Mouse (Mus musculus) Patski (cell line): ENCODE data around the gene Def8. TPM values are rescaled to one million over a fixed set of nuclear protein-coding genes. Genes with fewer than 3 reads are reported as not detected.
"Not testable (repeated sequence)": the region's sequence is repeated elsewhere in the genome, so short reads cannot be mapped to it uniquely, and the experiment has no call there.

Source experiments
- ATAC-seq: fragments of 100-300 bp; one replicate; pipeline ENCODE4 v1.8.0; 2021
- CTCF ChIA-PET: fragments of 350-600 bp; sonication (Branson Sonifier 250); formaldehyde crosslinking; loops from one replicate; lab custom pipeline; 2022; ENCODE audit warnings: inconsistent platforms; lab: Charles Lee
- POLR2A ChIA-PET: fragments of 350-600 bp; sonication (Branson Sonifier 250); formaldehyde crosslinking; loops from one replicate; lab custom pipeline; 2022; ENCODE audit warnings: antibody characterized with exemption, inconsistent platforms; lab: Charles Lee
- DNase-seq: peaks from one replicate; pipeline ENCODE4 v3.0.0-alpha.2; 2011; ENCODE audit warnings: low read depth, low spot score
- H3K27me3 ChIP-seq: fragments of 371-371 bp; one replicate; pipeline ENCODE4 v1.5.1; 2021
- CTCF ChIP-seq: fragments of 100-300 bp; IDR thresholded peaks from one replicate; pipeline ENCODE4 v1.5.1; 2021
- in situ Hi-C: fragments of 300-500 bp; cut with MboI; formaldehyde crosslinking; loops from 3 replicates; pipeline ENCODE4 v1.11.1; 2018; ENCODE audit warnings: low pct_unique_long_range_greater_than_20kb, mixed read lengths
- polyA plus RNA-seq: library from polyadenylated mRNA; unstranded; gene quantifications from one replicate; pipeline ENCODE4 v1.2.3, GENCODE M21; 2021

The Def8 gene
- polyA plus RNA-seq, 1 experiment from 2014 or later: 38.9 TPM

- ATAC-seq: no peak
- no peaks in the 10 kb centered on the region for H3K27me3 ChIP-seq
- ChIA-PET CTCF (no interaction called here), POLR2A (no interaction called here)
- TF ChIP-seq CTCF: no peak
- in situ Hi-C loops: no loop called here
- no peak for DNase-seq
Measured at GRCm38 (mm10) chr8:123411781-123412327, 11.5 kb upstream of the Def8 start.

- no peaks in the 10 kb centered on the region for H3K27me3 ChIP-seq
- POLR2A ChIA-PET: no interaction called here
- in situ Hi-C loops: no loop called here
- no peak for TF ChIP-seq CTCF
- ATAC-seq: no peak
- DNase-seq: no peak
- CTCF ChIA-PET: no interaction called here
Measured at GRCm38 (mm10) chr8:123412560-123413170, 10.7 kb upstream of the Def8 start.

- H3K27me3 ChIP-seq: no peaks in the 10 kb centered on the region
- ATAC-seq (no peak), DNase-seq (no peak)
- CTCF ChIA-PET: no interaction called here
- POLR2A ChIA-PET: no interaction called here
- TF ChIP-seq CTCF: no peak
- in situ Hi-C loops: no loop called here
Measured at GRCm38 (mm10) chr8:123414255-123414654, 9.1 kb upstream of the Def8 start.

GRCm38 (mm10) chr8:123414997-123415696 lies 8.2 kb upstream of the Def8 start:
- in situ Hi-C loops, ATAC-seq, CTCF ChIA-PET, DNase-seq, POLR2A ChIA-PET, H3K27me3 ChIP-seq: not testable (repeated sequence)

- ATAC-seq: no peak
Measured at GRCm38 (mm10) chr8:123415967-123416943, 7.1 kb upstream of the Def8 start.

GRCm38 (mm10) chr8:123416944-123417555 lies 6.3 kb upstream of the Def8 start:
- ChIA-PET CTCF (no interaction called here), POLR2A (no interaction called here)
- no peaks in the 10 kb centered on the region for H3K27me3 ChIP-seq
- ATAC-seq (no peak), DNase-seq (no peak)
- no peak for TF ChIP-seq CTCF
- in situ Hi-C loops: no loop called here

More at GRCm38 (mm10) chr8:123415967-123416943, 7.1 kb upstream of the Def8 start:
- CTCF ChIA-PET: no interaction called here
- POLR2A ChIA-PET: no interaction called here
- in situ Hi-C loops: no loop called here
- no peaks in the 10 kb centered on the region for H3K27me3 ChIP-seq
- no peak for DNase-seq
- TF ChIP-seq CTCF: no peak

- ATAC-seq: no peak
- DNase-seq: no peak
- no peaks in the 10 kb centered on the region for H3K27me3 ChIP-seq
- POLR2A ChIA-PET: no interaction called here
- in situ Hi-C loops: no loop called here
- no peak for TF ChIP-seq CTCF
- CTCF ChIA-PET: no interaction called here
Measured at GRCm38 (mm10) chr8:123419711-123420110, 3.6 kb upstream of the Def8 start.

GRCm38 (mm10) chr8:123420525-123421281 lies 2.6 kb upstream of the Def8 start:
- ChIA-PET POLR2A (interaction anchor here (1.2 kb wide), 1 partner anchor 15 kb away, joined by 6 read pairs; no protein-coding TSS in a partner anchor), CTCF (no interaction called here)
- ATAC-seq (no peak), DNase-seq (no peak)
- in situ Hi-C loops: no loop called here
- TF ChIP-seq CTCF: no peak
- H3K27me3 ChIP-seq: peaks cover 2% of the 10 kb centered on the region

- TF ChIP-seq CTCF: no peak
- in situ Hi-C loops: no loop called here
- DNase-seq: no peak
- peaks cover 2% of the 10 kb centered on the region for H3K27me3 ChIP-seq
- POLR2A ChIA-PET: interaction anchor here (1.2 kb wide), 1 partner anchor 14 kb away, joined by 6 read pairs; no protein-coding TSS in a partner anchor
- CTCF ChIA-PET: no interaction called here
- no peak for ATAC-seq
Measured at GRCm38 (mm10) chr8:123421325-123421724, 2.0 kb upstream of the Def8 start.
